Mouse (Mus musculus) E14TG2a.4 (cell line): ENCODE data around the gene AW822073.
"Not testable (repeated sequence)": the region's sequence is repeated elsewhere in the genome, so short reads cannot be mapped to it uniquely, and the experiment has no call there.

Source experiments
- CTCF ChIP-seq: conservative IDR thresholded peaks from 2 replicates; pipeline ENCODE4 v1.5.1; 2014; ENCODE audit warnings: low read length
- NANOG ChIP-seq: IDR thresholded peaks from 2 replicates; pipeline ENCODE4 v1.6.1; 2014; ENCODE audit warnings: borderline replicate concordance, low read length, mixed read lengths
- POU5F1 ChIP-seq: IDR thresholded peaks from 2 replicates; pipeline ENCODE4 v1.6.1; 2014; ENCODE audit warnings: low read length, borderline replicate concordance

- not testable (repeated sequence) for TF ChIP-seq CTCF, POU5F1, NANOG
These were observed 541 bp downstream of the AW822073 start for GRCm38 (mm10) chr10:58223972-58224805.
